Mouse (Mus musculus) midbrain, embryonic 14.5 days (tissue): Measurements from ENCODE around the gene Cxcl3. TPM values are rescaled to one million over a fixed set of nuclear protein-coding genes. Genes with fewer than 3 reads are reported as not detected.

ENCODE experiments used
- ATAC-seq: fragments of 200-750 bp; cut with Nextera tagmentation; 2 replicates; pipeline ENCODE4 v1.8.0; 2017; ENCODE audit warnings: moderate number of reproducible peaks, moderate library complexity; ENCODE audit not compliant: low FRiP score, low TSS enrichment
- DNase-seq: peaks from one replicate; pipeline ENCODE4 v3.0.0-alpha.2; 2015
- H3K27ac ChIP-seq: fragments of 300-500 bp; sonication (generic); replicated peaks from 2 replicates; pipeline ENCODE4 v1.5.1; 2014; ENCODE audit warnings: mild to moderate bottlenecking, low read depth, low read length, moderate library complexity
- H3K27me3 ChIP-seq: fragments of 300-500 bp; sonication (generic); 2 replicates; pipeline ENCODE4 v1.6.1; 2014; ENCODE audit warnings: low read length, control low read depth, mixed read lengths; ENCODE audit not compliant: control insufficient read depth, insufficient read depth
- H3K36me3 ChIP-seq: fragments of 300-500 bp; sonication (generic); 2 replicates; pipeline ENCODE4 v1.6.1; 2014; ENCODE audit warnings: low read length, control low read depth; ENCODE audit not compliant: control insufficient read depth, insufficient read depth
- H3K4me1 ChIP-seq: fragments of 300-500 bp; sonication (generic); 2 replicates; pipeline ENCODE4 v1.6.1; 2014; ENCODE audit warnings: mild to moderate bottlenecking, antibody characterized with exemption, low read length, control low read depth; ENCODE audit not compliant: control insufficient read depth, insufficient read depth
- H3K4me2 ChIP-seq: fragments of 300-500 bp; sonication (generic); 2 replicates; pipeline ENCODE4 v1.6.1; 2014; ENCODE audit warnings: mild to moderate bottlenecking, low read length, moderate library complexity
- H3K4me3 ChIP-seq: fragments of 300-500 bp; sonication (generic); replicated peaks from 2 replicates; pipeline ENCODE4 v1.5.1; 2014; ENCODE audit warnings: low read depth, low read length
- H3K9ac ChIP-seq: fragments of 300-500 bp; sonication (generic); replicated peaks from 2 replicates; pipeline ENCODE4 v1.6.1; 2014; ENCODE audit warnings: mild to moderate bottlenecking, low read length, moderate library complexity
- H3K9me3 ChIP-seq: fragments of 300-500 bp; sonication (generic); 2 replicates; pipeline ENCODE4 v1.6.1; 2016; ENCODE audit warnings: low read length, control low read depth, mixed read lengths; ENCODE audit not compliant: control insufficient read depth
- whole genome bisulfite sequencing: fragments of 180-500 bp; shearing (Covaris S2); extraction: QIAGEN DNeasy Blood & Tissue Kit; methylation state at CpG from one replicate; pipeline ENCODE4 v1.1.7; 2014; 5-methylcytosine and 5-hydroxymethylcytosine counted together
- polyA plus RNA-seq: library from polyadenylated mRNA; unstranded; fragments of >200 nt; fragmentation: Nextera tagmentation; extraction: Ambion mirVana; gene quantifications from 2 replicates; pipeline ENCODE4 v1.2.1, GENCODE M21; 2014

Cxcl3 gene
- polyA plus RNA-seq, 1 experiment from 2014 or later: not detected

DNA sequence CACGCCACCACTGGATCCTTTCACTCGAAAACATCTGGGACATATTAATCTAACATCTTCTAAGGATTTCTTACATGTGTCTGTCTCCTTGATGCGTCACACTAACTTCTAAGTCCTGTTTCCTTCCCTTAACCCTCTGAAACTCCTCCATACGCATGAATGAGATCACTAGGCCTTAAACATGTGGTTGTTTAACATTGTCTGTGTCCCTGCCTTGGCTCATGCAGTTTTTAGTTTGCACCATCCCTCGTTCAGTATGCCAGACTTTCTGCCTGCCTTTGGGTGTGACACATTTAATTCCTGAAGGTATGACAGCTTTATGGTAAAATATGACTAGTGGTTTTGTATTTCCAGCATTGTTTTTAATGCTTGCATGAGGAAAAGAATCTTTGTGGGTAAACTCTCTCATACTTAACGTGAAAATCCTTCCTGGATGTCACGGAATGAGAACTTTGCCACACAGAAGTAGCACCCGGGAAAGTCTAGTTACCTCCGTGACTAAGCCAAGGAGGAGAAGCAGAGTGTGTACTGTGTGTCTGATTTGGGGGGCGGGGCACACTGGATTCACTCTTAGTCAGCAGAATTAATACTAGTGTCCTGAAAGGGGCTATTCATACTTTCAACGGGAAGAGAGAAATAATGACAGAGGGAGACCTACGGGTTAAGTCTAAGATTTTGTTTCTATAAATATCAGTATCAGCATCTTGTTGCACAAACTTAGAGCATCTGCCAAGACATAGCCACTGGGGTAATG is 21.8 kb upstream of the Cxcl3 start:
- H3K4me2 ChIP-seq: no peak overlapping the region
- H3K4me1 ChIP-seq: 0 out of 2 replicates have a peak, but pooled peaks cover 2% of the 10 kb centered on the region
- ATAC-seq (no peak), DNase-seq (no peak)
- H3K27ac ChIP-seq: no peak overlapping the region
- no peak overlapping the region for H3K9ac ChIP-seq
- WGBS: 84% methylated on average over 12 of the region's 12 CpGs
- no peaks in the 10 kb centered on the region for H3K9me3 ChIP-seq
- H3K36me3 ChIP-seq: no peaks in the 10 kb centered on the region
- H3K27me3 ChIP-seq: no peaks in the 10 kb centered on the region
- H3K4me3 ChIP-seq: no peak overlapping the region

DNA sequence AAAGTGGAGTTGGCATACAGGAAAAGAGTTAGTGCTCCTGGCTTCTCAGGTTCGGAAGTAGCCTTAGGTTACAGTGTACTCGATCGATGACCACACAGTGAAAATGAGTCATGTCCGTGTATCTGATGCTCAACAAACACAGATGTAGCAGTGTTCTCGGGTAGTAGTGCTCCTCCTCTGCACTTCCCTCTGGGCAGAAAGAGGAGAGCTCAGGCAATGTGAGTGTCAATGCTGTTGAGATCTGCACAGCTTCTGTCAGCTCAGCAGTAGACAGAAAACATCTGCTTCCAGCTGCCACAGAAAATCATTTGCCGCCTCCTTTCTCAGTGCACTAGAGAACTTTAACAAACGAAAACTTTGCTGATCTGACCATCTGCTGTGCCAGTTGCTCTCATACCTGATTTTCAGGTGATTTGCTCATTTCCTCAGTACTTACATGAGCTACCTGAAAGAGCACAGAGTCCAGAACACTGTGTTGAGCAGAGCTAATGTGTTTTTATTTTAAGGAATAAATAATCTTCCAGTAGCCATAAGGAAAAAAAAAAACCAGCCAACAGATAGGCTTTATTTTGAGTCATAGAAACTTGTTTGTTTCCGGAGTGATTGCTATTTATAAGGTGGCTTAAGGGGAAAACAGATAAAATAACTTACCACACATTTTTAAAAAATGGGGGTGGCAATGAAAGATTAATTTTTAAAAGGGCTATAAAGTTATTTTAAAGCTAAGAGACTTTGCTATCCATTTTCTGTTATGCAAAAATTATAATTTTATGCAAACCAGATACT is 19.9 kb upstream of the Cxcl3 start:
- WGBS: 85% methylated on average over 8 of the region's 8 CpGs
- Histone ChIP-seq H3K4me1 (no peaks in the 10 kb centered on the region), H3K27me3 (no peaks in the 10 kb centered on the region), H3K4me3 (no peak overlapping the region), H3K9me3 (no peaks in the 10 kb centered on the region), H3K36me3 (no peaks in the 10 kb centered on the region), H3K9ac (no peak overlapping the region), H3K4me2 (no peak overlapping the region), H3K27ac (no peak overlapping the region)
- ATAC-seq (no peak), DNase-seq (no peak)

DNA sequence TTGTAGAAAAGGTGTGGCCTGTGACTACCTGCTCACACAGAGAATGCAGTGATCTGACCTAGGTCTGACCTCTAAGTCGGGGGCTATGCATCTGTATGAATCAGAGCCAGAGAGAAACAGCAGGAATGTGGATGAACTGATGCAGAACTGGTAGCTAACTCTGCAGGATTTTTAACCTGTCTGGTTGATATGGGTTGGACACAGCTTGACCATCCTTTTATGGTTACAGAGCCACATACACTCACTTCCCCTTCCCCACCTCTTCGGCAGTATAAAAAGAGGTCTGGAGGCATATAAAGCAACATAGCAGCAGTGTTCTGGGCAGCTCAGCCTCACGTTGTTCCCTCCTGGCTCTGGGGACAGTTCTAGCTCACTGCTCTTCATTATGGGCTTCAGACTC is 17.7 kb upstream of the Cxcl3 start, which contains the start of gene Ppbp:
Ppbp (plus strand) TSS at position 301 of the 400 bp plus-strand sequence.
- H3K27ac ChIP-seq: no peak within 1 kb of the TSS
- no peak within 1 kb of the TSS for H3K4me3 ChIP-seq
- no peaks in the 10 kb centered on the region for H3K27me3 ChIP-seq
- no peak for DNase-seq
- H3K9me3 ChIP-seq: no peaks in the 10 kb centered on the region
- no peak within 1 kb of the TSS for H3K9ac ChIP-seq
- ATAC-seq: no peak
- no peaks in the 10 kb centered on the region for H3K36me3 ChIP-seq
- no peaks in the 10 kb centered on the region for H3K4me1 ChIP-seq
- H3K4me2 ChIP-seq: no peak within 1 kb of the TSS
- WGBS: 71% methylated on average over 3 of the region's 3 CpGs

DNA sequence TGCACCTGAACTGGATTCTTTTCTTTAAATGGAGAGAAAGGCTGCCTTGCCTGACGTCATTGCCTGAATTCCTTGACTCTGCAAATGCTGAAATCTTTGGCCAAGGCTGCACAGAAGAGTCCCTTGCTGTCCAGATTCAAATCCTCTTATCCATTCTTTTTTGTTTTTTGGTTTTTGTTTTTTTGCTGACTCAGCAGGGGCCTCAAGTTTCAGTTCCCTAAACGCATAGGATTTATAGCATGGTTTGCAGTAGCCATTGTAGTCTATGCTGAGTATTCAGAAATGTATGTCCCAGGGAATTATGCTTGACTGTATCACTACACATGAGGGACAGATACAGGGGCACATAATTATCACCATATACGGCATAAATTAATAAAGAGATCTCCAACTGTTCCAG is 14.5 kb upstream of the Cxcl3 start:
- Histone ChIP-seq H3K4me3 (no peak overlapping the region), H3K27me3 (no peaks in the 10 kb centered on the region), H3K9ac (no peak overlapping the region), H3K36me3 (no peaks in the 10 kb centered on the region), H3K4me1 (no peaks in the 10 kb centered on the region), H3K4me2 (no peak overlapping the region), H3K27ac (no peak overlapping the region), H3K9me3 (no peaks in the 10 kb centered on the region)
- ATAC-seq: no peak
- no peak for DNase-seq
- WGBS: 60% methylated on average over 3 of the region's 3 CpGs

DNA sequence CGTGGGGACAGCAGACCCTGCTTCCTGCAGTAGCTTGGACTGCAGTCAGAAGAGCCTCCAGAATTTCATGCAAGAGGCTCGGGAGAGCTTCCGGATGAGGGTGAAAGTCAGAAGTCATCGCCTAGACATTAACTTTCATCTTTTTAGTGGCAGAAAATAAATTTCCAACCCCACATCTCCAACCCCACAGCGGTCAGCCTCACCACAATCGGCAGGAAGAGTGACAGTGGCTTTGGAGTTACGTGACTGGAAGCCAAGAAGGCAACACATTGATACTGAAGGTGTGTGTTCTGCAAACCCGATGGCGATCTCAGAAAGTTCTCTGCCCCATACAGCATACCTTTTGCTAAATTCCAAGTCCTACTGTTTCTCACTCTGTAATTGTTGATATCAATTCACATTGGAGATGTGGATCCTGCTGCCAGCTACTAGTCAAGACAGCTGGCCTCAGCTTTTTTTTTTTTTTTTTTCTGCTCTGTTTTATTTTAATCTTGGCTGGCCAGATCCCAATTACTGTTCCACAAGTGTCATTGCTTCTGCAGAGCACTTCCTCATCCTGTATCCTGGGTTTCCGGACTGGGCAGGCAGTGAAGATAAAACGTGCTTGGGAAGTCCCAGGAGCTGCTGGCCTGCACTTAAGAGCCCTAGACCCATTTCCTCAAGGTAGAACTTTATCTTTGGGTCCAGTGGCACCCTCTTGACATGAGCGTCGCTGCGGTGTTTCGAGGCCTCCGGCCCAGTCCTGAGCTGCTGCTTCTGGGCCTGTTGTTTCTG is 13.8 kb upstream of the Cxcl3 start, which contains the start of gene Pf4:
Pf4 (plus strand) TSS at position 556 of the 774 bp plus-strand sequence.
- Histone ChIP-seq H3K9ac (no peak within 1 kb of the TSS), H3K27ac (no peak within 1 kb of the TSS), H3K27me3 (no peaks in the 10 kb centered on the region), H3K4me3 (no peak within 1 kb of the TSS), H3K4me2 (no peak within 1 kb of the TSS), H3K9me3 (no peaks in the 10 kb centered on the region), H3K36me3 (no peaks in the 10 kb centered on the region), H3K4me1 (no peaks in the 10 kb centered on the region)
- ATAC-seq (no peak), DNase-seq (no peak)
- WGBS: 91% methylated on average over 16 of the region's 16 CpGs

DNA sequence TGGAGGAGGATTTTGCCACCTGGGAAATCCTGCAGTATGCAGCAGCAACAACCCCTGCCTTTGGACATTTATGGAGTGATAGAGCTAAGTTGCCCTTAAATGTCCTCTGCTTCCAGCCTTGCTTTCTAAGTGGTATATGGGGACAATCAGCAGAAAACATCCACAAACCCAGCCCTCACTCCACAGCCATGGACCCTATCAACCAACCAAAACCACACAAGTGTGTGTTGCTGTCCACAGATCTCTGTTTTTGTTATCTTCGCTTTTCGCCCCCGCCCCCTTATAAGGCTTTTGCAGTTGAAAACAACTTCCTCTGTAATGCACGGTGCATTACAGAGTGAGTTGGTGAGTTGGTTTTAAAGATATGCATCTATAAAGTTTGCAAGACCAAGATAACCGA is 10.3 kb upstream of the Cxcl3 start:
- Histone ChIP-seq H3K4me3 (no peak overlapping the region), H3K9ac (no peak overlapping the region), H3K27me3 (no peaks in the 10 kb centered on the region), H3K4me2 (no peak overlapping the region), H3K9me3 (no peaks in the 10 kb centered on the region), H3K27ac (no peak overlapping the region), H3K36me3 (no peaks in the 10 kb centered on the region), H3K4me1 (no peaks in the 10 kb centered on the region)
- ATAC-seq (no peak), DNase-seq (no peak)
- WGBS: 96% methylated on average over 5 of the region's 5 CpGs

DNA sequence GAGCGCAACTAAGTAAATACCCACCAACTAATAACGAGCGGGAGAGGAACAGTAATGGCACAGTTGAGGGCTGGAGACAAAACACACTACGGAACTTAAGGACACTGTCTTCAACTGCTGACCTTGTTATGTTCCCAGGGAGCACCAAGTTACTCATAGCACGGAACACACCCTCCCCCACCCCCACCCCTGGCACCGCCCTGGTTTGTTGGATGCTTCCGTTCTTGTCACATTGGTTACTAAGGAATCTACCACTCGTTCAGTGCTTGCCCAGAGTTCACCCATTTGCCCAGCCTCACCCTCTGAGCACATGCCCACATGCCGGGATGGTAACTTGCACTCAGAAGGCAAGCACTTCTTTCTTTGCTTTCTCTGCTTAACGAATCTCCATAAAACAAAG is 8.3 kb upstream of the Cxcl3 start:
- no peak overlapping the region for H3K4me3 ChIP-seq
- DNase-seq: no peak
- no peak overlapping the region for H3K4me2 ChIP-seq
- WGBS: 84% methylated on average over 10 of the region's 10 CpGs
- ATAC-seq: no peak
- H3K4me1 ChIP-seq: no peaks in the 10 kb centered on the region
- H3K9me3 ChIP-seq: no peaks in the 10 kb centered on the region
- H3K27ac ChIP-seq: no peak overlapping the region
- H3K27me3 ChIP-seq: no peaks in the 10 kb centered on the region
- no peaks in the 10 kb centered on the region for H3K36me3 ChIP-seq
- H3K9ac ChIP-seq: no peak overlapping the region

DNA sequence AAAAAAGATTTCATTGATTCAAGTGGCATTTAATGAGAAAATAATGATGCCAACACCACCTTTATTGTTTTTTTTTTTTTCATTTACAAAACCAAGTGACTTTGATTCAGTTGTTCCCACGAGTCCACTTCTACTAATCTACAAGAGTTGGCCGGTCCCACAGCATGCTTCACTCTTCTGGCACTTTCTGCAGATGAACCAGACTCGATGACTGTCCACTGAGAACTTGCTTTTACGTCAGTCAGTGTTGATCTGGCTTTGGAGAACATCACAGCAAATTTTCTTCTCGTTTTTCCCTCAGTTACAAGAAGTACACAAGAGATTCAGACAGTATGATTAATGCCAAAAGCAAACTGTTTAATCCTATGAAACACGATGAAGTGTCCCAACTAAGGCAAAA is 7.0 kb upstream of the Cxcl3 start:
- Histone ChIP-seq H3K4me2 (no peak overlapping the region), H3K4me3 (no peak overlapping the region), H3K27me3 (no peaks in the 10 kb centered on the region), H3K36me3 (no peaks in the 10 kb centered on the region), H3K9ac (no peak overlapping the region), H3K4me1 (no peaks in the 10 kb centered on the region), H3K27ac (no peak overlapping the region), H3K9me3 (no peaks in the 10 kb centered on the region)
- ATAC-seq: no peak
- DNase-seq: no peak
- WGBS: 86% methylated on average over 6 of the region's 6 CpGs
